Mouse (Mus musculus): Measurements from ENCODE around the gene Fstl3. TPM values are rescaled to one million over a fixed set of nuclear protein-coding genes. Genes with fewer than 3 reads are reported as not detected.
"Not testable (repeated sequence)": the region's sequence is repeated elsewhere in the genome, so short reads cannot be mapped to it uniquely, and the experiment has no call there.

Fstl3 gene
- total RNA-seq, 2 experiments from 2014 or later: 0.38 TPM; not detected in 1

- not testable (repeated sequence) for ATAC-seq (replicated peaks; ENCODE audit: low FRiP score, poor library complexity, severe bottlenecking)
These were observed 17.4 kb upstream of the Fstl3 start for GRCm38 (mm10) chr10:79759675-79760074.

DNA sequence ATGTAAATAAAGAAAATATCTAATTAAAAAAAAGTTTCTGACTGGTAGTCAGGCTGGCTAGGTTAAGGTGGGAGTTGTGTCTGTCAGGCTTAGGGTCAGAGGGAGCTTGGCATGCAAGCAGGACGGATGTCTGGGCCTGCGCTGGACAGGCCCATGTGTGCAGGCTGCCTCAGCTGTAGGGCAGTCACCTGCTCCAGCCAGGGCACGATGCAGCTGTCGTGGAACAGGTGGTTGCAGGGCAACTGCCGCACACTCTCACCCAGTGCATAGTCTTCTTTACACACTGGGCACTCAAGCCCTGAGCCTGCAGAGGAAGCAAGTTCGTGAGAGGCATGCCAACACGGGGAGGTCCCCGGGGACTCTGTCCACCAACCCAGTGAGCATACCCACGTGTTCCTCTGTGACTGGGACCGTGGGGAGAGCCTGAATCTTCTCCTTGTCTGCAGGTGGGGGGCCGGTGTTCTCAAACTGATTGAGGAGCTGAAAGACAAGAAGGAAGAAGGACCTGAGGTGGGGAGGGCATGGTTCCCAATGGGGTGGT, 16.4 kb upstream of the Fstl3 start:
- ATAC-seq (replicated peaks; ENCODE audit: low FRiP score, poor library complexity, severe bottlenecking): no peak

- no peak for ATAC-seq (replicated peaks; ENCODE audit: low FRiP score, poor library complexity, severe bottlenecking)
These were observed 14.2 kb upstream of the Fstl3 start for GRCm38 (mm10) chr10:79762875-79763274.

DNA sequence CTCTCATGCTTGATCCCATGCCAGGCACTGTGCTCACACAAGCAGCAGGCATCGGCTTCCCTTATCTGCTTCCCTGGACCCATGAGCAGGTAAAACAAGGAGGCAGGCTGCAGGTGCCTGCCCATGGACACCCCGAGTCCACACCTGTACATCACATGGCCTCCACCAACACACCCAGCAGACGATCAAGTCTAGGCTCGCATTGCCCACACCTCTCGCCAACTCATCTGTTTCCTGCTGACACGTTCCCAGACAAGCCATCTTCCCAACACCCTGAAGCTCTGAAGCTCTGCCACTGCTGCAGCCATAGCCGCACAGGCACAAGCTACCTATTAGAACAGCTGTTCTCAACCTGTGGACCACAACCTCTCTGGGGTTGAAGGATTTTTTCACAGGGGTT, 12.8 kb upstream of the Fstl3 start:
- no peak for ATAC-seq (replicated peaks; ENCODE audit: low FRiP score, poor library complexity, severe bottlenecking)

GRCm38 (mm10) chr10:79765228-79765745, 11.8 kb upstream of the Fstl3 start:
- no peak for ATAC-seq (replicated peaks; ENCODE audit: low FRiP score, poor library complexity, severe bottlenecking)

- ATAC-seq (replicated peaks; ENCODE audit: low FRiP score, poor library complexity, severe bottlenecking): no peak
These were observed 11.0 kb upstream of the Fstl3 start for GRCm38 (mm10) chr10:79766001-79766507.

GRCm38 (mm10) chr10:79766508-79767325, 10.4 kb upstream of the Fstl3 start, which contains the start of gene Rnf126:
TSS of gene Rnf126 (minus strand) at chr10:79766952.
- peak; percentile 84 for ATAC-seq (replicated peaks; ENCODE audit: low FRiP score, poor library complexity, severe bottlenecking)

DNA sequence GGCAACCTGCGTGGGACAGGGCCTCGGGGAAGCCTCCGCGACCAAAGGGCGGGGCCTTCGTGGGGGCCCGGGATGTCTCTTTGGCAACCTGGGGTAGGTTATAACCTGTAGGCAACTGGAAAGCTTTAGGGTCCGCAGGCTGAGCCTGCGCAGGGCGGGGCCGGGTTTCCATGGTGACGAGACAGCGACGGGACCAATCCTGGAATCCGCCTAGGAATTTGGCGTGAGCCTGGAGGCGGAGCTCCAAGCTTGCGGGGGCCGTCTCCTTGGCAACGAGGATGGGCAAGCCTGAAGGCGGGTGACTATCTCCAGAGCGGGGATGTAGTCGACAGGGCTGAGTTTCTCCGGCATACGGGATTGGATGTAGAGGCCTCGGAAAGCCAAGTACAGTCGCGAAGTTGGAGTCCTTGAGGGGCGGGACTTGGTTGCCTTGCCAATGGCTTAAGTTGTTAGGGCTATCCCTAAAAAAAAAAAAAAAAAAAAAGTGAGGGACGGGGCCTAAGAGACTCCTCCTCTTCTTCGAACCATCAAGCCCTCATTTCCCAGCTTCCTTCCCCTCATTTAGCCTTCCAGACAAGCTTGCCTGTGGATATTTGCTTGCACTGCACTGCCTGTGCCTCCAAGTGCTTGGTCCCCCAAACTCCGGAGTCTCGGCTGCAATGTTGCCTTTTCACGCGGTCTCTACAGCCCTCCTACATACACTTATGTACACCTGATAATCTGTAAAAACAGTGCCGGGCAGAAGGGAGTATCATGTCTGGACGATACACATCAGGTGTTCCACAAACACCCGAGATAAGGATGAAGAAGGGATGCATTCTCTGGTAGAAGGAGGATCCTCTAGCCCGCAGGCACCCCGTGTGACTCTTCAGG, 9.5 kb upstream of the Fstl3 start:
- peak; percentile 67 for ATAC-seq (replicated peaks; ENCODE audit: low FRiP score, poor library complexity, severe bottlenecking)

DNA sequence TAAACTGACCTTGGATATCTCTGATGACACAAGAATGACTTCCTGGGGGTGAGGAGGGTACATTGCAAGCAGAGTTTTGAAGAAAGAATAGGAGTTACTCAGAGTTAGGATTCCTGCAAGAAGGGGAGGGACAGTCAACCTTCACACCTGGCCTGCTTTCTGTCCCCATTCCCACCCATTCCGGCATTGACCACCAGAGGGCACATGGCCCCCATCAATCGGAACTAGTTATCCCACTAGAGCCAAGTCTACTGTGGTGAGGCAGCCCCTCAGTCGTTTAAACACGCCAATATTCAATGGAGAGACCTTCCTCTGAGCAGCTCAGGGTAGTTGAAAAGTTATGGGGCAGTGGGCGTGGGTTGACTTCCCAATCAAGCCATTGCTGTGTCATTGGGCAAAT, 8.7 kb upstream of the Fstl3 start:
- ATAC-seq (replicated peaks; ENCODE audit: low FRiP score, poor library complexity, severe bottlenecking): no peak

DNA sequence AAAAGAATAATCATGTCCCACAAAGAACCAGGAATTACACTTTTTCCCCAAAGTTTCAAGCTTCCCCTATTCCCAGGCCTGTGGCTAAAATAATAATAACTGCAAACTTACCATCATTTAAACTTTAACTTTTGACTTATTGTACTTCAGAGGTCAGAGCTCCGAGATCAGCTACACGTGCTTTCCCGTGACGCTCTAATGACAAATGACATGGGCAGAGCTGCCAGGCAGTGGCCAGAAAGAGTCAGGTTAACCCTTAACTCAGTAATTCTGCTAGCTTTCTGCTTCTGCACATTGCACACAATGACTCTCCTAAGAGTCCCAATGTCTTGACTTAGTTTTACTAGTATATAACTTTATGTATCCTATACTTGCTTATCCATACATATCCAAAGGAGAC, 7.7 kb upstream of the Fstl3 start:
- no peak for ATAC-seq (replicated peaks; ENCODE audit: low FRiP score, poor library complexity, severe bottlenecking)

GRCm38 (mm10) chr10:79772320-79772719, 4.8 kb upstream of the Fstl3 start:
- no peak for ATAC-seq (replicated peaks; ENCODE audit: low FRiP score, poor library complexity, severe bottlenecking)

DNA sequence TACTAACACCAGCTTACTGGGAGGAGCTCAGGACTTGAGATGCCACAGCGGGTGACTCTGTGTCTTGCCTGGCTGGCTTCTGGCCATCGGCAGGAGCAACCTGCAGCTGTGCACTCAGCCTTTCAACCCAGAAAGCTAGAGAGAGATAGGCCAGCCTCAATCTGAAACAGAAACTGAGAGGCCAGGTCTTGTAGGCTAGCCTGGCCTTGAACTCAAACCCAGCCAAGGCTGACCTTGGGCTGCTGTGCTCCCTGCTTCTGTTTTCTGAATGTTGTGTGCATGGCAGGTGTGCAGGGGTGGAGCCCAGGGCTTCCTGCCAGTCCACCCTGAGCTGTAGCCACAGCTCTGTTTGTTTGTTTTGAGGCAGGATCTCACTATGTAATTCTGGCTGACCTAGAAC, 3.9 kb upstream of the Fstl3 start:
- no peak for ATAC-seq (replicated peaks; ENCODE audit: low FRiP score, poor library complexity, severe bottlenecking)

DNA sequence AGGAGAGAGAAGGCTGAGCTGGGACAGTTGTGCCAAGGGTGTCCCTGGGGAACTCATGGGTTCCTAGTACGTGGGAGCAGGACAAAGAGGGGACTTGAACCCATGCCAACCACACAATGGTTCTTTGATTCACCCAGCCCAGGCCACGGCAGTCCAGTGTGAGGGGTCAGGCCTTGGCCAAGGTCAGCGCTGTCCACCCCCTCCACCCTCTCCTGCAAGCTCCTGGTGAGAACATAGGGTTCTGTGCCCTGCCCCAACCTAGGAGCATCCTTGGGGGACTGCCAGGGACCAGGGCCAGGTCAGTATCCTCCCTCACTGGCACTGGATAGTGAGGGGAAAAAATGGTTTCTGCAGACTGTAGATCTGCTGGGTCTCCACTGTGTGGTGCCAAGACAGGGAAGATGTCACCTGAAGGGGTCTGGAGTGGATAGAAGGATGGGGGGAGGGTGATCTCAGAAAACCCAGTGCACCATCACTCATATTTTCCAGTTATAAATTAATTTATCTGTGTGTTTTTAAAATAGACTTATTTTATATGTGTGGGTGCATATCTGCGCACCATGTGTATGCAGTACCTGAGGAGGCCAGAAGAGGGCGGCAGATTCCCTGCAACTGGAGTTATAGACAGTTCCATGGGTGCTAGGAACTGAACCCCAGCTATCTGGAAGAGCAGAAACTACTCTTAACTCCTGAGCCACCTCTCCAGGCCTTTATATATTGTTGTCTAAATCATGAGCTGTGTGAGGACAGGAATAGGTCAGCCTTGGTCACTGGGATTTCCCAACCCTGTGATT, 2.4 kb upstream of the Fstl3 start:
- no peak for ATAC-seq (replicated peaks; ENCODE audit: low FRiP score, poor library complexity, severe bottlenecking)

DNA sequence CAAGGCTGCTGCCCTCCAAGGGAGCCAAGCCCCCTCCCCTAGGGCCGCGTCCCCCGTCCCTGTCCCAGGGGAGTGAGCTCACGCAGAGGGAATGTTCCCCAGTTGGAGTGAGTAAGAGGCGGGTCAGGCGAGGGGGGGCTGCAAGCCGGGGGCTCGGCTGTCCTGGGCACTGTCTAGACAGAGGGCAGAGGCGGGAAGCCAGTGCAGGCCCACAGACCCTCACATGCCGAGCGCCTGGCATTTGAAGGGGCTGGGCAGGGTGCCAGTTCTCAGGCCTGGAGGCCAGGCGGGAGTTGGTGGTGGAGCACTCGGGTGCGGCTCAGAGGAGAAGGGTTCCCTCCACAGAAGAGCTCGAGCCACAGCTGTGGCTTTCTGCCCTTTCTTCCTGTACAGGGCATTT, 934 bp downstream of the Fstl3 start:
- no peak for ATAC-seq (replicated peaks; ENCODE audit: low FRiP score, poor library complexity, severe bottlenecking)

GRCm38 (mm10) chr10:79779193-79779592, 2.1 kb downstream of the Fstl3 start:
- ATAC-seq (replicated peaks; ENCODE audit: low FRiP score, poor library complexity, severe bottlenecking): no peak

GRCm38 (mm10) chr10:79779784-79780663, 3.0 kb downstream of the Fstl3 start:
- peak; percentile 78 for ATAC-seq (replicated peaks; ENCODE audit: low FRiP score, poor library complexity, severe bottlenecking)

DNA sequence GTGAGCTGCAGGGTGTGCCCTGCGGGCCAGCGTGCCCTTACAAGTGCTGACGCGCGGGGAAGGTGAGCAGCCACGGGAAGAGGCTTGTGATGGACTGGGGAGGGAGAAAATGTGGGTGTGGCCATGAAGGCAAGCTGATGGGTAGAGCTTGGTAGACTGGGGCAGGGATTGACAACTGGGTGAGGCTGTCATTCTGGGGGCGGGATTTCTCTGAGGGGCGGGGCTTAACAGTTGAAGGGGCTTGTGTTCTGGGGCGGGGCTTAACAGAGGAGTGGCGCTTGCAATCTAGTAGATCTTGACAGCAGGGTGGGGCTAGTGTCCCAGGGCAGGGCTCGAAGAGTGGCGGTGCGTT, 3.6 kb downstream of the Fstl3 start:
- ATAC-seq (replicated peaks; ENCODE audit: low FRiP score, poor library complexity, severe bottlenecking): no peak; the same call in 1 of the 2 replicates

GRCm38 (mm10) chr10:79781139-79781538, 4.1 kb downstream of the Fstl3 start:
- no peak for ATAC-seq (replicated peaks; ENCODE audit: low FRiP score, poor library complexity, severe bottlenecking)

DNA sequence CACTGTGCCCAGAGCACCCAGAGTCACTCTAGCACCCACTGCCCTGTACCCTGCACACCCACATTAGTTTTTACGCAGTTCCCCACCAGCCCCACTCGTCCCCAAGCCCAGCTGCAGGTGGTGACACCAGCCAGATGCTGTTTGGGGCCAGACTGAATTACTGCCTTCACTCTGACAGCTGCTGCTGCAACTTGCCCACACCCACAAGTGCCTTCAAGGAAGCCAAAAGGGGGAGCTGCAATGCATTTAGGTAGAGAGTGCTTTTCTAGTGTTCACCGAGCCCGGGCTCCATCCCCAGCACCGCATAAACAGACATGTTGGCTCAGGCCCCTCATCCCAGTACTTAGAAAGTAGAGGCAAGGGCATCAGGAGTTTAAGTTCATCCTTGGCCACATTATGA, 4.9 kb downstream of the Fstl3 start:
- no peak for ATAC-seq (replicated peaks; ENCODE audit: low FRiP score, poor library complexity, severe bottlenecking)
